Mouse (Mus musculus) kidney, postnatal 14 days (tissue): ENCODE data around the gene Pja2.
"Not testable (repeated sequence)": the region's sequence is repeated elsewhere in the genome, so short reads cannot be mapped to it uniquely, and the experiment has no call there.

ENCODE experiments used
- DNase-seq: peaks from one replicate; pipeline ENCODE4 v3.0.0; 2022; ENCODE audit warnings: mixed read lengths

Gene Pja2

DNA sequence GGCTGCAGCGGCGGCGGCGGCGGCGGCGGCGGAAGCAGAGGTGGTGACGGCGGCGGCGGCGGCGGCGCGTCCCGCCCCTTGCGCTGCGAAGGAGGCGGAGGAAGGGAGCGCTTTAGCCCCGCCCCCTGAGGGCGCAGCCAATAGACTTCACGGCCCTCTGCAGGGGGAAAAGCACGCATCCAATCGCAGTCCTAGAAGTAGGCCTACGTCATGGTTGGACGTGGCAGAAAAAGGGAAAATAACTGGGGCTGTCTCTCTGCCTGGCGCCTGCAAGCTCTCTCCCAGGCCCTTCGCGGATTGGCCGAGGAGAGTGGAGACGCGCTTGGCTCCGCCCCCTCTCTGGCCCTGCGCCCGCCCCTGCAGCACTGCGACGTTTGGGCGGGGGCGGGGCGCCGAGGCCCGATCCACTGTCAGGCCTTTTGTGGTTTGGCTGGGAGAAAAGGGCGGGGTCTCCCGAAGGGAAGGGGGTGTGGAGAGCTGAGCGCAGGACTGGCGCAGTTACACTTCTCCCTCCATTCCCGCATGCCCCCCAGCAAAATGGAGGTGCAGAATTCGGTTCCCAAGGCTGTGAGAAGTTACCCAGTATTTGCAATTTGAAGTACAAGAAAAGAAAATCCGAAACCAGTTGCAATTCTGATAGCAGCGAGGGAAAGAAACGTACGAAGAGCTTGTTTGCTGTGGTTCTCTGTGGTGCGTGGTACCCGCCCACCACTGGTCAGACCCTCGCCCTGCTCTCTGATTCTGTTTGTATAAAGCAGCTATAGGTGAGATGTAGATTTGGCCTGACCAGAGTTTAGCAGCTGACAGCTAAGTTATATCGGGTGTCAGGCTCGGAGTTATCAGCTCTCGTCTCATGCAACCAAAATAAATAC, at the start of gene Pja2:
Gene Pja2 (minus strand): TSS at position 19 of the 872 bp plus-strand sequence.
- peak; percentile 100 for DNase-seq

DNA sequence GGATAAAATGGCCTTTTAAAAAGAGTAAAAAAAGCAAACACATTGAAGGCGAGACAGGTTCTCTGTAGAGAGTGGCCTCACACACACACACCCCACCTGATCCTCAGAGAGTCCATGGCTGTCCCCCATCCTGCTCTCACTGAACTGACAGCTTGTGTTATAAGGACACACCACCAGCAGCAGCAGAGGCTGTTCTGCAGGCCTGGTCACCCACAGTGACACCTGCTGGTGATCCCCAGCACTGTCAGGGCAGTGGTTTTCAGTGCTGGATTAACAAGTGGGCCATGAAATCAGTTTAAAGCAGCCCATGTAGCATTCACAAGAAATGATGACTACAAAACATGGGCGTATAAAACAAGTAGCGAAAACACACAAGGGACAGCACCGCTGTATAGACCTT, 43.6 kb upstream of the Pja2 start:
- DNase-seq = peak; percentile 74

DNA sequence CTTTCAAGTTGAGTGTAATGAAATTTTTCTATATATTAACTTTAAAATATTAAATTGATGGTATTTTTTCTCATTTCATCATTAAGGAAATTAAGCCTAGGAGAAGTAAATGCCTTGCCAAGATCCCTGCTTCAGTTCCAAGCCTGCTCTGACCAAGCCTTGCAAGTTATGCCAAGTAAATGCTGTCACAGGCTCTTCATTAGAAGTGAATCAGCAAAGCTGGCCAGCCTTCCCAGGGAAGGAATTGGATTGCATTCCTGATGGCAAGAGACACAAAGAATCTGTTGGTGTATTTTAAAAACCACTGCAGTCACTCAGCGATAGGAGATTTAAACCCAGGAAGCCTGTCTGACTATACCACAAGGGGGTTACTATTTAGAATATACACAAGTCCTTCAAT, 32.0 kb upstream of the Pja2 start:
- DNase-seq = no peak

DNA sequence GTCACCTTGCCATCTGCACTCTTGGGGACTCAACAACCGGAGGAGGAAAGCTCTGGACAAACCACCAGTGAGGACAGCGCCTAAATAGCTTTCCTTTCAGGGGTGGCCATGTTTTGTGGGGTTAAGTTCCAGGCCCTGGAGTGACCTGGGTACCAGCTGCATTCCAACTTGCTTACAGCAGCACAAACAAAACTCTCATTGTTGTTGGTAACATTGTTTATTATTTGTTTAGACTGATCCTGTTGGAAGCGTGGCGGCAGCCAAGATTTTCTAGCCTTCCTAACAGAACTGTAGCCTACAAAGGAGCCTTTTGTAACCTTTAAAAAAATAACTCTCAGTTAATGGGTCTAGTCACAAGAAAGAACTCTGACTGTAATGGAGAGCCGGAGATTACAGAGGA, 30.9 kb upstream of the Pja2 start:
- no peak for DNase-seq

DNA sequence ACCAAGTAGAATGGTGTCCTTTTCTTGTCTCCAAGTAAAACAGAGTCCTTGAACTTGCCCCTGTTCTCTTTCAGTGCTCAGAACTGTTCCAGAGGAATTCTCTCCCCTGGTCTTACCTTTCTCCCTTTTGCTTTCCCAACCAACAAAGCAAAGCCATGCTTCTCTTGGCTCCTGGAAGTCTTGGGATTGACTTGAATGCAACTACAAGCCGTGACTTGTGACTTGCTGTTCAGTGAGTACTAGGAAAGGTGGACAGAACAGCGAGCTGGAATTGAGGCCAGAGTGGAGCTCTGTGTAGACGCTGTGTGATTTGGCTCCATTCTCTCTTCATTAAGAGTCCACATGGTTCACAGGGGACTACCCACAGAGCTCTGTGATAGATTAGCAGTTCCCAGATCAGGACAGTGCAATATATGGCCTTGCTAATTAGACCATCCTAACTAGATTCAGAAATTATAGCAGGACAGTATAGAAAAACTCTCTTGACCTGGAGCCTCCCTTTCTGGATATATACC, 30.3 kb upstream of the Pja2 start:
- DNase-seq = no peak

DNA sequence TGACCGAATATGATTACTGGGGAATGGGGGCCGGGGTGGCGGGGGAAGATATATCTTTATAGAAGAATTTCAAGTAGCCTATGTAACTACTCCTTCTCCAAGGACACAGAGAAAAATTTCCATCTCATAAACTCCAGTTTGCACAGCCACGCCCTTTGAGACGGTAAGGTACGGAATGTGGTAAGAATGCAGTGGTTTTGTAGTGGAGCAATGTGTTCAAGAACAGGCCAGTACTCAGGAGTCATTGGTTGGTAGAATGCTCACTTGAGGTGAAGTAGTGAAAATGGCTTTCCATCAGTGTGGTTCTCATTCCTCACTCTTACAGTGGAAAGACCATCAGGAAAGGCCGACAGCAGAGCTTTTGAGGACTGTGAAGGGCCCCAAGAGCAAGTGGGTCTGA, 22.2 kb upstream of the Pja2 start:
- DNase-seq = no peak

DNA sequence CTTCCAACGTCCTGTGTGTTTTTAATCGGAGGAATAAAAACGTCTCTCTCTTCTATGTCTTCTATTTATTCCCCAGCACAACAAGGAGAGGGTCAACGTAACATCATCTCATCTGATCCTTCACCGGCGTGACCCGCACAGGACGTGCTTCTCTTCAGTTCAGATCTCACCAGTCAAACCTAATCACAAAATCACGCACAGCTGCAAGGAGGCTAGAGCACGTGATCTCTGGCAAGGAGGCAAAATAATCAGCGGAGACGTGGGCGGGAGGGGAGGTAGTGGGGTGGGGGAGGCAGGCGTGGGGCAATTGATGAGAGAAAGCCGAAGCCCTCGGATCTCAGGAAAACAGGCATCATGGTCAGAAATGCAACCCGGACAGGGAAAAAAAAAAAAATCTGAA, 14.4 kb upstream of the Pja2 start:
- DNase-seq = no peak

DNA sequence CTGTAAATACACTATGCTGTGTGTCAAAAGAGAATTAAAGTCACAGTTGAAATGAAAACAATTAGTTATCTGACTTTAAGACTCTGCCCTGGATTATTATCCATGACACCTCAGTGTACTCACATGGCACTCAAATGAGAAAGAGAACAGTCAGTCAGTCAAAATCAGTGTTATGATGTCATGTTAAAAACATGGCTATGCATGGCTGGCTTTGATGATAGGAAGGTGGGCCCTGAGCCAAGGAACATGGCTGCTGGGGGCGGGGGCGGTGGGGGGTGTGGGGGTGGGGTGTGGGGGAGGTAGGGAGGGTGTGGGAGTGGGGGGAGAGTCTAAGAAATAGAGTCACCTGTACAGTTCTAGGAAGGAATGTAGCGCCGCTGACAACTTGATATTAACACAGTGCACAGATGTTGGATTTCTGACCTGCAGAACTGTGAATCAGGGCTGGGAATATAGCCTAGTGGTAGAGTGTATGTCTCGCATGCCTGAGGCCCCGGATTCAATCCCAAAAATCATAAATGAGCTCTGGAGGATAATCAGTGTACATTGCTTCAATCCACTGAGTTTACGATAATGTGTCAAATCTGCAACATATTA, 13.0 kb upstream of the Pja2 start:
- no peak for DNase-seq

DNA sequence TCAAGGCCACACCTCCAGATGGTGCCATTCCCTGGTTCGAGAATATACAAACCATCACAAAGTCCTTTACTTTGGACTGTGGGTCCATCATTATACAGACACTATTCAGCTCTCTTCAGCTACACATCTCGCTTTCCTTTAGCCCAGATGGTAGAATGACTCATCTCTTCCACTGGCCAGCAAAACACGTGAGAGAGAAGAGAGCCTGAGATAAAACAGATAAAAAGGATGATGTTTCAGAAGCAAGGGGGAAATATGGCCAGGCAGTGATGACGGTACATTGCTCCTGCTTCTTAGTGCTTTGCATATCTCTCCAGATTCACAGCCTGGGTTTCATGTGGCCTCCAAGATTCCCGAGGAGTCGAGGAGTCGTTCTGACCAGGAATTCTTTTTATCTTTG, 10.0 kb upstream of the Pja2 start:
- DNase-seq = no peak

DNA sequence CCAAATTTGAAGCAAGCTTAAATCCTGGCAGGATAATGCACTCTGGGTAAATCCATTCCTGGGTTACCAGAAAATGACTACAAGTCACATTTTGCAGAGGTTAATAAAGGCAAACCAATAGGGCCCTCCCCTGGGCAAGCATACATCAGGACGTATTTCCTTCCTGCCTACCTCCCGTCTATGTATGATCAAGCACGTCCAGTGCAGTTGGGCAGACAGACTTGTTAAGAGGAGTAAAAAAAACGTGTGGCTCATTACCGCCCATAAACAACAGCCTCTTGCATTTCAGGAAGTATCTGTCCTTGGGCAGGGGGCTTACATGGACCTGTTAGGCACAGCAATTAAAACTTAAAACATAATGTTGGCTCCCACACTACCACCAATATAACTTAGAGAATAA, 8.0 kb upstream of the Pja2 start:
- no peak for DNase-seq

DNA sequence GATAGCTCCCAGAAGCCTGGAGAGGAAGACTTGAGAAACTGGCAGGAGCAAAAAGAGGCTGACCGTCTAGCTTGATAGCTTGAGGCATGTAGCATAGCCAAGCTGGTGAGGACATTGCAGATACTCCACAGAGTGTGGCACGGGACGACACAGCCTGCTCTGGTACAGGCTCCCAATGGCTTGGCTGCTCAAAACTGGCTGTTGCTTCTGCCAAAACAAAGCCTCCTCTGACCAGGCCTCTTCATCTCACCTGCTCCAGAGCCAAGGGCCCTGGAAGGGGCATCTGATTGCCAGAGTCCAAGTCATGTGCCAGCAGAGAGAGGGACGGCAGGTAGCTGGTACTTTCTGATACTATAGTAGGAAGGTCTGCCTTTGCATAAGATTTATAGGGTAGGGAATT, 5.5 kb upstream of the Pja2 start:
- no peak for DNase-seq

DNA sequence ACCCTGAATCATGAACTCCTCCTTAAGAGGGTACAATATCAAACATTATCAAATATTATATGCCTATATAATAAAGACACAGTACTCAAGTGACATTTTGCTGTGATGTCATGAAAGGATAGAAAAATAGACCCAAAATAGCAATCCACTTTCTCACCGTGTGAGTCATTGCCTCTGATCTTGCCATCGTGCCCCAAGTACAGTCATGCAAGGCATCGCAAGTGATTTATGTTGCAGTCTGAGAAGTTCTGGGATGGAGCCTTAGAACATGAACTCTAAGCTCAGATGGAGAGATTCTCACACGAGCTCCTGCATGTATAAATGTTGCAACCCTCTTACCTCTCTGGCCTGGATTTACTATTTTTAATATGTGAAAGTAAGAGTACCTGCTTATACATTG, 2.2 kb upstream of the Pja2 start:
- no peak for DNase-seq

DNA sequence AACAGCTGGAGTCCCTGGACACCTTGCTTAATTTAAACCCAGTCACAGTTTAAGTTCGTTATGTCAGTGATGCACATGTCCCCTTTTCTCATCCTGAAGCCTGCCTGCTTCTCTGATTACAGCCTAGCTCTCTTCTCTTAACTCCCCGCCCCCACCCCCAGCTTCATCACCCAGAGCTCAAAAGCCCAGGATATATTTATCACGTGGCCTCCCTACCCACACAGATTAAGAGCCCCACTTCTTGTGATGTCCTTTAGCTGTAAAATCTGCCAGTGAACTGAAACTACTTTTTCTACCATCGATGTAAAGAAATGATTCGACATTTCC, 1.0 kb upstream of the Pja2 start:
- no peak for DNase-seq

DNA sequence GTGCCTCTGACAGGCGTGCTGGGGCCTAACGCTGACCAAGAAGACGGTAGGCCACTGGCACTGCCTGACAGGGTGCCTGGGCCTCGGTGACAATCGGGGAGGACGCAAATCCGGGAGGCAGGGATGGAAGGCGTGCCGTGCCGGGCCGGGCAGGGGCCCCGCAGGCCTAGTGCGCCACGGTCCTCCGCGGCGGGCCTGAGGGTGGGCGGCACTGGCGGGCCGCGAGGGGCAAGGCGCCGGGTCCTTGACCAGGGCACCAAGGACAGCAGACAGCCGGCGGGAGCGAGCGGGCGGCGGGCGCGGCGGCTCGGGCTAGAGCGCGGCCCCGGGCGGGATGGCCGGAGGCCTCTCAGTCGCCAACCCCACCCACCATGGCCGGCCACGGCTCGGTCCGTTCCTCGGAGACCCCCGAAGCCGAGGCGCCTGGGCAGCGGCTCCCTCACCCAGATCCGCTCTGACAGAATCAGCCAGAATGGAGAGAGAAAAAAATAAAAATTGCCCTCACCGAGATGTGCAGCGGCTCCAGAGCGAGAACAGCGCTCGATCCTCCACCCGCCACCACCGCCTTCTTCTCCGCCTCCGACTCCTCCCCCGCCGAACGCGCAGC, 322 bp downstream of the Pja2 start:
- no peak for DNase-seq

DNA sequence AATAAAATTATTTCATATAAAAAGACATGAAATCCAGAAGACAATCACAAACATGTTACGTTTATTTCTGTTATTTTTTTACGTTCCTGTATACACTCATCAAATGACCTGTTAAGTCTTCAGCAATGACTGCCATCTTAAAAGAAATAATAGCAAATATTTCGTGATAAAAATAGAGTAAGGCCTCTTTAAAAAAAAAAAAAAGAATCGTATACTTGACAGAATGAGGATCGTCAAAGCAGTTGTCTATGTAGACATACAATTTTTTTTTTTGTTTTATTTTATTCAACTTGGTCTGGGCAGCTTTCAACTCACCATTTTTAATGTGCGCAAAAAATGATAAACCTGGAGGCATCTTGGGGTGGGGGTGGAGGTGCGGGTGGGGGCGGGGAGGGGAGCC, 831 bp downstream of the Pja2 start:
- no peak for DNase-seq

DNA sequence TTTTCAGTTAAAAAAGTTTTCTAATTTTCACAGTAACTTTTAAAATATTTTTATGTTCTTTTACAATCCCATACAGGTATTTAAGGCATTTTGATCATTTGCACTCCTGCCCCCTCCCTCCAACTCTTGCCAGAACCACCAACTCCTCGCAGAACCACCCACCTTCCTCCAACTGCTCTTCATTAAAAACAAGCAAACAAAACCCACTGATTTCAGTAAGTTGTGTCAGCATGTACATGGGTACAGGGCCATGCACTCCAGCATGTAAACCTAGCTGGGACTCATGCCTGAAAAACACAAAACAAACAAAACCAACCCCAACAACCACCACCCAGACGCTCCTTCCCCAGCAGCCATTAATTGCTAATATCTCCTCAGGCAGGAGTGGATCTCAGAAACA, 7.2 kb downstream of the Pja2 start:
- DNase-seq = no peak

DNA sequence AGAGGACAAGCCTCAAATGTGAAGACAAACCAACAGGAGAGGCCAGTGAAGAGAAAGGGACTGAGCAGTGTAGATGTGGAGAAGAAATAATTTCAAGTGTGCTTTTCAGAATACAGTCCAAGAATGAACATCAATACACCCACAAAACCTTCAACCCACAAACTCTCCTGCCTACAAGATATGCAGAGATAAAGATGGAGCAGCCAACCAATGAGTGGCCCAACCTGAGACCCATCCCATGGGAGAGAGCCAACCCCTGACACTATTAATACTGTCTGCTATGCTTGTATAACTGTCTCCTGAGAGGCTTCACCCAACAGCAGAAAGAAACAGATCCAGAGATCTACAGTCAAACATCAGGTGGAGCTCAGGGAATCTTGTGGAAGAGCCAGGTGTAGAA, 16.3 kb downstream of the Pja2 start:
- DNase-seq = no peak

DNA sequence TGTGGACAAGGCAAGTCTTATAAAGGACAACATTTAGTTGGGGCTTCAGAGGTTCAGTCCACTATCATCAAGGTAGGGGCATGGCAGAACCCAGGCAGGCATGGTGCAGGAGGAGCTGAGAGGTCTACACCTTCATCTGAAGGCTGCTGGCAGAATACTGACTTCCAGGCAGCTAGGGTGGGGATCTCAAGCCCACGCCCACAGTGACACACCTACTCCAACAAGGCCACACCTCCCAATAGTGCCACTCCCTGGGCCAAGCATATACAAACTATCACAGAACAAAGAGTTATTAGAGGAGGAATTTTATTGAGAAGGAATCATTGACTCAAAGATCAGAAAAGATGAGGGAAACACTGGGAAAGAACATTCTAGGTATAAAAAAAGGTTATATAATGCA, 17.2 kb downstream of the Pja2 start:
- DNase-seq = not testable (repeated sequence)

DNA sequence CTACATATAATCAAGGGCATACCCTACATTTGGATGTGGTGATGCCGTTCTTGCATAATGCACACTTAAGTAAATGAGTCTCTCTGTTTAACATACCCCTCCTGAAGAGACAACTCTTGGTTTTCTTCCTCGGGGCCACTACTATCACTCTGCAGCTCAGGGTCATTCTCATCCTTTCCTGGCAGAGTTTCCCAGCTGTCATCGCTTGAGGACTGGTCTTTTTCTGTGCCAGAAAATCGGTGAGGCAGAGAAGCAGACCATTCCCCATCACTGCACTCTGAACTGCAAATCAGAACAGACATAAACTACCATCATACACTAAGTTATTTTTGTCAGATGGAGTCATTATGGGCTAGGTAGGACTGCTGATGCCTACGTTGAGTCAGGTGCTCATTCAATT, 34.1 kb downstream of the Pja2 start:
- no peak for DNase-seq

DNA sequence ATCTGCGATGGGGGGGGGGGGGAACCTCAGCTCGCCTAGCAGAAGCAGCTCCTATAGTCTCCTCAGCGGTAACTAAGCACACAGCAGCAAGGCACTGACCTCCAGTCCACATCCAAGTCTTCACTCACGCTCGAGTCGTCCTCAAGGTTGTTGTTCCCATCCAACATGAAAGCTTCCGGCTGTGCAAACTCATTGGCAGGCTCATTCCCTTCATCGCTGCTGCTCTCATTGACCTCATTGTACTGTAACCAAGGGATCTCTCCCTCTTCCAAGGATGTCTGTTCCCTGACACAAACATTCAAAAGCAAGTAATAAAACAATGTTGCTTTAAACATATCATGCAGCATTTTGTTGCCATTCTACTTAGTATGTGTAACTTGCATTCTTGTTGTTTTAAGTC, 39.0 kb downstream of the Pja2 start:
- DNase-seq = no peak

DNA sequence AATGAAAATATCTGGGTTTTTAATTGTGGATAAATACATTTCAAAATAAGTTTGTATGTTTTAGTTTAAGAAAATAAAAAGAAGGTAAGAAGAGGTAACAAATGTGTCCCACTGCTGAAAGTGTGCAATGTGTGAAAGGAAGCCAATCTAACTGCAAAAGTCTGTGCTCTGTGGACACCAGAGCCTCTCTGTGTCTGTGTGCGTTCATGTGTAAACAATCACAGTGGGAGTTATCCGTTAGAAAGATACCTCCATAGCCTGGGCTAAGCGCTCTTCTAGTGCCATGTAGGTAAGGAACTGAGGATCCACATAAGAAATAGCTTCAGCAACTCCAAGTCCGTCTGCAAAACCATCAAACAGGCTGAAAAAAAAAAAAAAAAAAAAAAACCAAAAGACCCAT, 42.0 kb downstream of the Pja2 start:
- DNase-seq = no peak

DNA sequence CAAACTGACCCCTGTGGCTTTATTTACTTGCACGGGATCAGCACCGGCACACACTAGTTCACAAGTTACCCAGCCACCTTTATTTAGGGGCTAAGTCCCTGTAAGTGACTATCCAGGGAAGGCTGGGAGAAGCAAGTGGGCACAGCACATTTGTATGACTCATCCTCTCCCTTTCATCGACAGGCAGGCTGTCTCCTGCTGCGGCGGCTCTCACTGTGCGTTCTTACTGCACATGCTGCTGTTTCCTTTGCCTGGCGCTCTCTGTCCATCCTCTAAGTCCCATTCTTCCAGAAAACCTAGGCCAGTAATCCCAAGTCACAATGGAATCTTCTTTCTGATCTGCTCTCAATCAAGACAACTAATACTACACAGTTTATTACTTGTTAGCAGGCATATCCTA, 43.7 kb downstream of the Pja2 start:
- DNase-seq = no peak

DNA sequence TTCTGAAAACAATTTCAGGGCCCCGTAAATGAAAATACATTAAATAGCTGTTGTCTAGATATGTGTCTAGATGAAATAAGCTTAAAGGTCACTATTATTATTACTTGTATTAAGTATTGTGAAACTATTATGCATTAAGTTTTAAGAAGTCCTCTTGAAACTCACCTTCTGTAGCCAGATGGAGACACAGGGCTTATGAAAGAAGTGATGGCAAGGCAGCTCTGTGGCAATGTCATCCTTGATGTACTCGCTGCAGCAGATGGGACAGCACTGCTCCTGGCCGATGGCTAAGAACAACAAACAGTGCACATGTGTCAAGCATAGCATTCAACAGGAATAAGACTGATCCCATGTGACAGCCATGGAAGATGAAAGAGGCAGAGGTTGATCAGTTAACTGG, 44.9 kb downstream of the Pja2 start:
- no peak for DNase-seq

DNA sequence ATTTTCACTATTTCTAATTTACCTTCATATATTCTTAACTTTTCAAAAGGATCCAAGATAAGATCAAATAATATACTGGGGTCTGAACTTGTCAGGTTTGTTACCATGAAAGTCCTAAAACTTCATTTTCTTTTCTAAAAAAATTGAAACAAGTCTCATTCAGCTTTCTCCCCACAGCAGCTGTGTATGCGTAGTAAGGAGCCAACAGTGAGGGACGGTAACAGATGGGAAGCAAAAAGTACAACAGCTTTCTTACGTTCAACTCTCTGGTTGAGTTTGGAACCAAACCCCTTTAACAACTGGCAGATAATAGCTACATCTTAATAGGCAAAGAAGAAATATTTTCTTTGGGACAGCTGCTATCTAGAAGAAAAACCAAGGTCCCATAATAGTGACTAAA, 50.3 kb downstream of the Pja2 start:
- DNase-seq = not testable (repeated sequence)
